Mouse (Mus musculus) forebrain, embryonic 16.5 days (tissue): ENCODE data around the gene Car15. TPM values are rescaled to one million over a fixed set of nuclear protein-coding genes. Genes with fewer than 3 reads are reported as not detected.
A peak's percentile ranks its signal among the peaks of the same experiment; 100 is the strongest.

Source experiments
- ATAC-seq: fragments of 200-750 bp; cut with Nextera tagmentation; 2 replicates; pipeline ENCODE4 v1.8.0; 2017; ENCODE audit warnings: mild to moderate bottlenecking, moderate library complexity
- H3K27ac ChIP-seq: fragments of 300-500 bp; sonication (generic); 2 replicates; pipeline ENCODE4 v1.5.1; 2014; ENCODE audit warnings: low read length, control low read depth
- H3K27me3 ChIP-seq: fragments of 300-500 bp; sonication (generic); replicated peaks from 2 replicates; pipeline ENCODE4 v1.6.1; 2014; ENCODE audit warnings: low read length; ENCODE audit not compliant: control insufficient read depth, insufficient read depth
- H3K36me3 ChIP-seq: fragments of 300-500 bp; sonication (generic); 2 replicates; pipeline ENCODE4 v1.6.1; 2014; ENCODE audit not compliant: control insufficient read depth, insufficient read depth
- H3K4me1 ChIP-seq: fragments of 300-500 bp; sonication (generic); replicated peaks from 2 replicates; pipeline ENCODE4 v1.6.1; 2014; ENCODE audit warnings: low read length; ENCODE audit not compliant: control insufficient read depth, insufficient read depth
- H3K4me2 ChIP-seq: fragments of 300-500 bp; sonication (generic); 2 replicates; pipeline ENCODE4 v1.6.1; 2014; ENCODE audit warnings: mild to moderate bottlenecking, low read length, control low read depth
- H3K4me3 ChIP-seq: fragments of 300-500 bp; sonication (generic); replicated peaks from 2 replicates; pipeline ENCODE4 v1.5.1; 2014; ENCODE audit warnings: mild to moderate bottlenecking, low read length, control low read depth
- H3K9ac ChIP-seq: fragments of 300-500 bp; sonication (generic); replicated peaks from 2 replicates; pipeline ENCODE4 v1.6.1; 2014; ENCODE audit warnings: low read depth, low read length, control low read depth
- H3K9me3 ChIP-seq: fragments of 300-500 bp; sonication (generic); 2 replicates; pipeline ENCODE4 v1.6.1; 2016; ENCODE audit warnings: low read length; ENCODE audit not compliant: control insufficient read depth
- WGBS: fragments of 180-500 bp; shearing (Covaris S2); extraction: QIAGEN DNeasy Blood & Tissue Kit; methylation state at CpG from one replicate; pipeline ENCODE4 v1.1.7; 2014; 5-methylcytosine and 5-hydroxymethylcytosine counted together
- polyA plus RNA-seq: library from polyadenylated mRNA; unstranded; fragments of >200 nt; fragmentation: Nextera tagmentation; extraction: Ambion mirVana; gene quantifications from 2 replicates; pipeline ENCODE4 v1.2.1, GENCODE M21; 2015

The Car15 gene
- polyA plus RNA-seq, 1 experiment from 2014 or later: 5.5 TPM

- Histone ChIP-seq H3K4me1 (peaks cover 34% of the 10 kb centered on the region), H3K36me3 (no peaks in the 10 kb centered on the region), H3K9me3 (no peaks in the 10 kb centered on the region), H3K4me3 (peak overlapping the region; percentile 48), H3K4me2 (peak overlapping the region; percentile 82), H3K27ac (no peak overlapping the region), H3K9ac (peak overlapping the region; percentile 44), H3K27me3 (peaks cover 69% of the 10 kb centered on the region)
- WGBS: 4% methylated on average over 26 of the region's 45 CpGs
- no peak for ATAC-seq
Observed at GRCm38 (mm10) chr16:17798321-17799180, 39.6 kb downstream of the Car15 start.

- Histone ChIP-seq H3K4me1 (peaks cover 27% of the 10 kb centered on the region), H3K4me3 (peak overlapping the region; percentile 48), H3K4me2 (peak overlapping the region; percentile 82), H3K36me3 (no peaks in the 10 kb centered on the region), H3K27me3 (peaks cover 62% of the 10 kb centered on the region), H3K9ac (peak overlapping the region; percentile 60), H3K9me3 (no peaks in the 10 kb centered on the region), H3K27ac (no peak overlapping the region)
- ATAC-seq: no peak
- WGBS: 4% methylated on average over 29 of the region's 29 CpGs
Observed at GRCm38 (mm10) chr16:17797812-17798311, 40.3 kb downstream of the Car15 start.

- peak within 1 kb of the TSS; percentile 82 for H3K4me2 ChIP-seq
- peaks cover 21% of the 10 kb centered on the region for H3K4me1 ChIP-seq
- H3K9me3 ChIP-seq: no peaks in the 10 kb centered on the region
- H3K36me3 ChIP-seq: peaks cover 6% of the 10 kb centered on the region; the same call in 1 of the 2 replicates
- peak within 1 kb of the TSS; percentile 48 for H3K4me3 ChIP-seq
- peak within 1 kb of the TSS; percentile 60 for H3K9ac ChIP-seq
- H3K27me3 ChIP-seq: peaks cover 55% of the 10 kb centered on the region
- H3K27ac ChIP-seq: no peak within 1 kb of the TSS
- WGBS: under 1% methylated on average over 65 of the region's 81 CpGs
- ATAC-seq: peak; percentile 32
Observed at GRCm38 (mm10) chr16:17796971-17797811, 41.0 kb downstream of the Car15 start, which contains the start of gene Scarf2. Scarf2 (plus strand) TSS chr16:17797282.

- peaks cover 48% of the 10 kb centered on the region for H3K27me3 ChIP-seq
- peaks cover 9% of the 10 kb centered on the region; the same call in 1 of the 2 replicates for H3K36me3 ChIP-seq
- peaks cover 19% of the 10 kb centered on the region for H3K4me1 ChIP-seq
- peak overlapping the region; percentile 82 for H3K4me2 ChIP-seq
- ATAC-seq: no peak
- H3K9ac ChIP-seq: no peak overlapping the region
- H3K27ac ChIP-seq: no peak overlapping the region
- H3K9me3 ChIP-seq: no peaks in the 10 kb centered on the region
- peak overlapping the region; percentile 48 for H3K4me3 ChIP-seq
Observed at GRCm38 (mm10) chr16:17796519-17796918, 41.6 kb downstream of the Car15 start.

- peaks cover 41% of the 10 kb centered on the region for H3K27me3 ChIP-seq
Observed at GRCm38 (mm10) chr16:17795643-17796042, 42.5 kb downstream of the Car15 start.

GRCm38 (mm10) chr16:17794047-17794446 lies 44.1 kb downstream of the Car15 start:
- H3K27ac ChIP-seq: no peak overlapping the region

More at GRCm38 (mm10) chr16:17795643-17796042, 42.5 kb downstream of the Car15 start:
- ATAC-seq: no peak
- H3K4me3 ChIP-seq: no peak overlapping the region
- peaks cover 19% of the 10 kb centered on the region for H3K4me1 ChIP-seq
- no peak overlapping the region for H3K27ac ChIP-seq
- H3K9me3 ChIP-seq: no peaks in the 10 kb centered on the region
- WGBS: 62% methylated on average over 5 of the region's 5 CpGs
- no peak overlapping the region for H3K9ac ChIP-seq
- H3K36me3 ChIP-seq: peaks cover 10% of the 10 kb centered on the region
- no peak overlapping the region for H3K4me2 ChIP-seq

GRCm38 (mm10) chr16:17792728-17793127 lies 45.4 kb downstream of the Car15 start:
- Histone ChIP-seq H3K9me3 (no peaks in the 10 kb centered on the region), H3K36me3 (peaks cover 24% of the 10 kb centered on the region), H3K4me1 (peaks cover 10% of the 10 kb centered on the region), H3K27me3 (peaks cover 18% of the 10 kb centered on the region), H3K9ac (no peak overlapping the region), H3K4me2 (no peak overlapping the region), H3K4me3 (no peak overlapping the region), H3K27ac (no peak overlapping the region)
- WGBS: 76% methylated on average over 3 of the region's 3 CpGs
- ATAC-seq: no peak

More at GRCm38 (mm10) chr16:17794047-17794446, 44.1 kb downstream of the Car15 start:
- Histone ChIP-seq H3K4me3 (no peak overlapping the region), H3K27me3 (peaks cover 28% of the 10 kb centered on the region), H3K36me3 (peaks cover 21% of the 10 kb centered on the region), H3K9ac (no peak overlapping the region), H3K4me1 (peaks cover 19% of the 10 kb centered on the region), H3K4me2 (no peak overlapping the region), H3K9me3 (no peaks in the 10 kb centered on the region)
- WGBS: 85% methylated on average over 4 of the region's 4 CpGs
- no peak for ATAC-seq

GRCm38 (mm10) chr16:17785337-17785736 lies 52.8 kb downstream of the Car15 start:
- 59% methylated on average over 3 of the region's 3 CpGs for WGBS
- Histone ChIP-seq H3K9ac (no peak overlapping the region), H3K27me3 (no peaks in the 10 kb centered on the region), H3K36me3 (peaks cover 18% of the 10 kb centered on the region), H3K4me1 (no peaks in the 10 kb centered on the region), H3K4me2 (no peak overlapping the region), H3K27ac (no peak overlapping the region), H3K4me3 (no peak overlapping the region), H3K9me3 (no peaks in the 10 kb centered on the region)
- ATAC-seq: no peak
